Mouse (Mus musculus): ENCODE measurements at regions not wholly inside any gene's neighbourhood (a gene's known extent, or its start where the extent isn't known, plus 50 kb on each side); places are given as distances from the start of the nearest gene placed in this dataset.

DNA sequence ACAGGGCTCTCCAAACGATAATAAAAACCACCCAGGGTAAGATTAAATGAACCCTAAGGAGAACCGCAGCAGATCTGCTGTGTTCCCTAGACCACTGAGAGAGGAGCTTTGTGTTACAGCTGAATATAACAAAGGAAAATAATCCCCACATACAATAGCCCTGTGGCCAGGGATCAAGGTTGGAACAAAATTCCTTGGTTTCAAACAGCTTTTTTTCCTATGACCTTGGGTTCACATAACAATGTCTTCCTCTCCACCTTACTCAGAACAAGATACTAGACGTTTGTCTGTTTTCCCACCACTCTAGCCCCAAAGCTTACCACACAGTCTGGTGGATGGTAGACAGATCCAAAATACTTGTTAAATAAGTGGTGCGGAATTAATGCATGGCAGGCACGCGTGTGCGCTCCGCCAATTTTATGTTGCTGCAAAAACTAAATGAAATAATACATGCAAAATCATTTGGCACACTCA lies 281.0 kb downstream of the Galc start:
- no peak overlapping the region for H3K9ac ChIP-seq (ENCODE audit: insufficient read depth, low read depth, low read length, poor library complexity, severe bottlenecking)
- H3K9me3 ChIP-seq (ENCODE audit: control insufficient read depth, insufficient read depth, low read depth, low read length) = no peaks in the 10 kb centered on the region
- no peak overlapping the region for H3K27ac ChIP-seq (ENCODE audit: insufficient read depth, low read depth, low read length, poor library complexity, severe bottlenecking)
- no peak overlapping the region for H3K4me3 ChIP-seq (ENCODE audit: insufficient read depth in 1 of 2, low read depth in 1 of 2, low read length in 2 of 2, poor library complexity in 1 of 2, severe bottlenecking in 1 of 2)
- no peaks in the 10 kb centered on the region for H3K36me3 ChIP-seq (ENCODE audit: control insufficient read depth, insufficient read depth, low read length, poor library complexity, severe bottlenecking)
- no peak for TF ChIP-seq HCFC1 (IDR thresholded peaks at IDR 0.05; ENCODE audit: borderline replicate concordance, insufficient read depth, low read length)
- TF ChIP-seq CHD2 (IDR thresholded peaks at IDR 0.05; ENCODE audit: low read depth, low read length) = no peak
- TF ChIP-seq ZC3H11A (IDR thresholded peaks at IDR 0.05; ENCODE audit: borderline replicate concordance, low read depth, low read length) = no peak
- no peak for TF ChIP-seq ZNF384 (IDR thresholded peaks at IDR 0.05; ENCODE audit: low read depth, low read length)
- no peak for TF ChIP-seq MAFK (IDR thresholded peaks at IDR 0.05; ENCODE audit: insufficient read depth, low read depth, low read length)
- in situ Hi-C loops (cut with MboI; ENCODE audit: low sequenced_read_pairs in 2 of 2, unreplicated experiment in 2 of 2) = no loop called here
- DNase-seq (ENCODE audit: low read depth, low spot score) = no peak
- H3K4me1 ChIP-seq (ENCODE audit: control insufficient read depth in 2 of 2, insufficient read depth in 2 of 2, low read length in 2 of 2, poor library complexity in 1 of 2) = no peaks in the 10 kb centered on the region

GRCm38 (mm10) chr12:97977633-97978032 lies 281.6 kb downstream of the Galc start:
- in situ Hi-C loops (cut with MboI; ENCODE audit: low sequenced_read_pairs in 2 of 2, unreplicated experiment in 2 of 2) = no loop called here
- H3K27ac ChIP-seq (ENCODE audit: insufficient read depth, low read depth, low read length, poor library complexity, severe bottlenecking) = no peak overlapping the region
- H3K9ac ChIP-seq (ENCODE audit: insufficient read depth, low read depth, low read length, poor library complexity, severe bottlenecking) = no peak overlapping the region
- H3K36me3 ChIP-seq (ENCODE audit: control insufficient read depth, insufficient read depth, low read length, poor library complexity, severe bottlenecking) = no peaks in the 10 kb centered on the region
- H3K9me3 ChIP-seq (ENCODE audit: control insufficient read depth, insufficient read depth, low read depth, low read length) = no peaks in the 10 kb centered on the region
- no peak overlapping the region for H3K4me3 ChIP-seq (ENCODE audit: insufficient read depth in 1 of 2, low read depth in 1 of 2, low read length in 2 of 2, poor library complexity in 1 of 2, severe bottlenecking in 1 of 2)
- H3K4me1 ChIP-seq (ENCODE audit: control insufficient read depth in 2 of 2, insufficient read depth in 2 of 2, low read length in 2 of 2, poor library complexity in 1 of 2) = no peaks in the 10 kb centered on the region
- TF ChIP-seq CHD2 (IDR thresholded peaks at IDR 0.05; ENCODE audit: low read depth, low read length) (no peak), MAFK (IDR thresholded peaks at IDR 0.05; ENCODE audit: insufficient read depth, low read depth, low read length) (no peak), ZNF384 (IDR thresholded peaks at IDR 0.05; ENCODE audit: low read depth, low read length) (no peak), ZC3H11A (IDR thresholded peaks at IDR 0.05; ENCODE audit: borderline replicate concordance, low read depth, low read length) (no peak), HCFC1 (IDR thresholded peaks at IDR 0.05; ENCODE audit: borderline replicate concordance, insufficient read depth, low read length) (no peak)
- no peak for DNase-seq (ENCODE audit: low read depth, low spot score)

GRCm38 (mm10) chr12:97973909-97974510 lies 285.2 kb downstream of the Galc start:
- Histone ChIP-seq H3K9ac (ENCODE audit: insufficient read depth, low read depth, low read length, poor library complexity, severe bottlenecking) (no peak overlapping the region), H3K4me1 (ENCODE audit: control insufficient read depth in 2 of 2, insufficient read depth in 2 of 2, low read length in 2 of 2, poor library complexity in 1 of 2) (no peaks in the 10 kb centered on the region), H3K36me3 (ENCODE audit: control insufficient read depth, insufficient read depth, low read length, poor library complexity, severe bottlenecking) (no peaks in the 10 kb centered on the region), H3K4me3 (ENCODE audit: insufficient read depth in 1 of 2, low read depth in 1 of 2, low read length in 2 of 2, poor library complexity in 1 of 2, severe bottlenecking in 1 of 2) (no peak overlapping the region), H3K27ac (ENCODE audit: insufficient read depth, low read depth, low read length, poor library complexity, severe bottlenecking) (no peak overlapping the region), H3K9me3 (ENCODE audit: control insufficient read depth, insufficient read depth, low read depth, low read length) (no peaks in the 10 kb centered on the region)
- DNase-seq (ENCODE audit: low read depth, low spot score) = no peak
- in situ Hi-C loops (cut with MboI; ENCODE audit: low sequenced_read_pairs in 2 of 2, unreplicated experiment in 2 of 2) = no loop called here
- no peak for TF ChIP-seq ZC3H11A (IDR thresholded peaks at IDR 0.05; ENCODE audit: borderline replicate concordance, low read depth, low read length)
- TF ChIP-seq ZNF384 (IDR thresholded peaks at IDR 0.05; ENCODE audit: low read depth, low read length) = no peak
- TF ChIP-seq HCFC1 (IDR thresholded peaks at IDR 0.05; ENCODE audit: borderline replicate concordance, insufficient read depth, low read length) = no peak
- no peak for TF ChIP-seq CHD2 (IDR thresholded peaks at IDR 0.05; ENCODE audit: low read depth, low read length)
- TF ChIP-seq MAFK (IDR thresholded peaks at IDR 0.05; ENCODE audit: insufficient read depth, low read depth, low read length) = no peak

GRCm38 (mm10) chr12:97957201-97957600 lies 302.1 kb downstream of the Galc start:
- DNase-seq (ENCODE audit: low read depth, low spot score) = no peak
- Histone ChIP-seq H3K9me3 (ENCODE audit: control insufficient read depth, insufficient read depth, low read depth, low read length) (no peaks in the 10 kb centered on the region), H3K36me3 (ENCODE audit: control insufficient read depth, insufficient read depth, low read length, poor library complexity, severe bottlenecking) (no peaks in the 10 kb centered on the region), H3K9ac (ENCODE audit: insufficient read depth, low read depth, low read length, poor library complexity, severe bottlenecking) (no peak overlapping the region), H3K4me3 (ENCODE audit: insufficient read depth in 1 of 2, low read depth in 1 of 2, low read length in 2 of 2, poor library complexity in 1 of 2, severe bottlenecking in 1 of 2) (no peak overlapping the region), H3K4me1 (ENCODE audit: control insufficient read depth in 2 of 2, insufficient read depth in 2 of 2, low read length in 2 of 2, poor library complexity in 1 of 2) (no peaks in the 10 kb centered on the region), H3K27ac (ENCODE audit: insufficient read depth, low read depth, low read length, poor library complexity, severe bottlenecking) (no peak overlapping the region)
- TF ChIP-seq CHD2 (IDR thresholded peaks at IDR 0.05; ENCODE audit: low read depth, low read length) (no peak), HCFC1 (IDR thresholded peaks at IDR 0.05; ENCODE audit: borderline replicate concordance, insufficient read depth, low read length) (no peak), ZC3H11A (IDR thresholded peaks at IDR 0.05; ENCODE audit: borderline replicate concordance, low read depth, low read length) (no peak), MAFK (IDR thresholded peaks at IDR 0.05; ENCODE audit: insufficient read depth, low read depth, low read length) (no peak), ZNF384 (IDR thresholded peaks at IDR 0.05; ENCODE audit: low read depth, low read length) (no peak)
- in situ Hi-C loops (cut with MboI; ENCODE audit: low sequenced_read_pairs in 2 of 2, unreplicated experiment in 2 of 2) = no loop called here
